Mouse (Mus musculus): ENCODE measurements around the gene Lbh. TPM values are rescaled to one million over a fixed set of nuclear protein-coding genes. Genes with fewer than 3 reads are reported as not detected.
A peak's percentile ranks its signal among the peaks of the same experiment; 100 is the strongest.

The Lbh gene
- total and polyA plus RNA-seq, 2 experiments from 2014 or later: 4.6 to 79.4 TPM

GRCm38 (mm10) chr17:72924295-72924694 is 6.2 kb downstream of the Lbh start:
- no peak overlapping the region for H3K4me2 ChIP-seq (ENCODE audit: low read depth, low read length)

GRCm38 (mm10) chr17:72925111-72925510 is 7.0 kb downstream of the Lbh start:
- Histone ChIP-seq H3K9ac (replicated peaks; ENCODE audit: low read length) (no peak overlapping the region), H3K36me3 (ENCODE audit: insufficient read depth, low read length) (peaks cover 11% of the 10 kb centered on the region; the same call in 1 of the 2 replicates), H3K4me2 (ENCODE audit: low read depth, low read length) (no peak overlapping the region), H3K4me3 (ENCODE audit: low read length) (no peak overlapping the region), H3K27ac (peak overlapping the region; percentile 78), H3K4me1 (ENCODE audit: insufficient read depth, low read length) (peaks cover 45% of the 10 kb centered on the region; the same call in 1 of the 2 replicates), H3K27me3 (ENCODE audit: insufficient read depth, low read length) (no peaks in the 10 kb centered on the region), H3K9me3 (ENCODE audit: low read length) (no peaks in the 10 kb centered on the region)
- no peak for ATAC-seq
- WGBS: 71% methylated on average over 6 of the region's 6 CpGs
- no peak for DNase-seq (ENCODE audit: low spot score)
- TF ChIP-seq CTCF (IDR thresholded peaks at IDR 0.05; ENCODE audit: low read depth): no peak

More at GRCm38 (mm10) chr17:72924295-72924694, 6.2 kb downstream of the Lbh start:
- TF ChIP-seq CTCF (IDR thresholded peaks at IDR 0.05; ENCODE audit: low read depth): no peak
- Histone ChIP-seq H3K9me3 (ENCODE audit: low read length) (no peaks in the 10 kb centered on the region), H3K27ac (no peak overlapping the region), H3K27me3 (ENCODE audit: insufficient read depth, low read length) (no peaks in the 10 kb centered on the region), H3K36me3 (ENCODE audit: insufficient read depth, low read length) (peaks cover 9% of the 10 kb centered on the region; the same call in 1 of the 2 replicates), H3K4me3 (ENCODE audit: low read length) (no peak overlapping the region), H3K9ac (replicated peaks; ENCODE audit: low read length) (no peak overlapping the region), H3K4me1 (ENCODE audit: insufficient read depth, low read length) (peaks cover 45% of the 10 kb centered on the region; the same call in 1 of the 2 replicates)
- ATAC-seq (no peak), DNase-seq (ENCODE audit: low spot score) (no peak)
- 58% methylated on average over 8 of the region's 8 CpGs for WGBS

GRCm38 (mm10) chr17:72925804-72926617 is 7.9 kb downstream of the Lbh start:
- 0 out of 2 replicates have a peak overlapping the region, but pooled peaks have one; percentile 17 for H3K9ac ChIP-seq (replicated peaks; ENCODE audit: low read length)
- H3K4me1 ChIP-seq (ENCODE audit: insufficient read depth, low read length): peaks cover 36% of the 10 kb centered on the region; the same call in 1 of the 2 replicates
- no peak overlapping the region for H3K4me3 ChIP-seq (ENCODE audit: low read length)
- H3K36me3 ChIP-seq (ENCODE audit: insufficient read depth, low read length): peaks cover 11% of the 10 kb centered on the region; the same call in 1 of the 2 replicates
- H3K27me3 ChIP-seq (ENCODE audit: insufficient read depth, low read length): no peaks in the 10 kb centered on the region
- H3K9me3 ChIP-seq (ENCODE audit: low read length): no peaks in the 10 kb centered on the region
- H3K4me2 ChIP-seq (ENCODE audit: low read depth, low read length): peak overlapping the region; percentile 21; the same call in 1 of the 2 replicates
- no peak; the same call in 1 of the 2 replicates for TF ChIP-seq CTCF (IDR thresholded peaks at IDR 0.05; ENCODE audit: low read depth)
- H3K27ac ChIP-seq: peak overlapping the region; percentile 78
- ATAC-seq (peak; percentile 97), DNase-seq (ENCODE audit: low spot score) (peak; percentile 87)
- 16% methylated on average over 12 of the region's 12 CpGs for WGBS

- peak overlapping the region; percentile 78; the same call in 1 of the 2 replicates for H3K27ac ChIP-seq
- no peak overlapping the region for H3K9ac ChIP-seq (replicated peaks; ENCODE audit: low read length)
- H3K27me3 ChIP-seq (ENCODE audit: insufficient read depth, low read length): no peaks in the 10 kb centered on the region
- DNase-seq (ENCODE audit: low spot score) (no peak), ATAC-seq (no peak)
- TF ChIP-seq CTCF (IDR thresholded peaks at IDR 0.05; ENCODE audit: low read depth): no peak
- H3K4me2 ChIP-seq (ENCODE audit: low read depth, low read length): no peak overlapping the region
- WGBS: 84% methylated on average over 8 of the region's 8 CpGs
- H3K36me3 ChIP-seq (ENCODE audit: insufficient read depth, low read length): peaks cover 11% of the 10 kb centered on the region; the same call in 1 of the 2 replicates
- peaks cover 28% of the 10 kb centered on the region; the same call in 1 of the 2 replicates for H3K4me1 ChIP-seq (ENCODE audit: insufficient read depth, low read length)
- no peaks in the 10 kb centered on the region for H3K9me3 ChIP-seq (ENCODE audit: low read length)
- no peak overlapping the region for H3K4me3 ChIP-seq (ENCODE audit: low read length)
Observed at GRCm38 (mm10) chr17:72926994-72927393, 8.9 kb downstream of the Lbh start.

- Histone ChIP-seq H3K9me3 (ENCODE audit: low read length) (no peaks in the 10 kb centered on the region), H3K27me3 (ENCODE audit: insufficient read depth, low read length) (no peaks in the 10 kb centered on the region), H3K27ac (no peak overlapping the region), H3K9ac (replicated peaks; ENCODE audit: low read length) (no peak overlapping the region), H3K4me2 (ENCODE audit: low read depth, low read length) (no peak overlapping the region), H3K4me3 (ENCODE audit: low read length) (no peak overlapping the region), H3K36me3 (ENCODE audit: insufficient read depth, low read length) (peaks cover 4% of the 10 kb centered on the region; the same call in 1 of the 2 replicates), H3K4me1 (ENCODE audit: insufficient read depth, low read length) (0 out of 2 replicates have a peak, but pooled peaks cover 10% of the 10 kb centered on the region)
- no peak for TF ChIP-seq CTCF (IDR thresholded peaks at IDR 0.05; ENCODE audit: low read depth)
- no peak for DNase-seq (ENCODE audit: low spot score)
- no peak for ATAC-seq
- WGBS: 95% methylated on average over 4 of the region's 4 CpGs
Observed at GRCm38 (mm10) chr17:72933116-72933515, 15.0 kb downstream of the Lbh start.

GRCm38 (mm10) chr17:72934146-72934545 is 16.0 kb downstream of the Lbh start:
- no peak for DNase-seq (ENCODE audit: low spot score)
- H3K9ac ChIP-seq (replicated peaks; ENCODE audit: low read length): no peak overlapping the region
- no peaks in the 10 kb centered on the region for H3K27me3 ChIP-seq (ENCODE audit: insufficient read depth, low read length)
- no peaks in the 10 kb centered on the region for H3K9me3 ChIP-seq (ENCODE audit: low read length)
- H3K4me3 ChIP-seq (ENCODE audit: low read length): no peak overlapping the region
- no peak overlapping the region for H3K4me2 ChIP-seq (ENCODE audit: low read depth, low read length)
- 55% methylated on average over 2 of the region's 2 CpGs for WGBS
- H3K4me1 ChIP-seq (ENCODE audit: insufficient read depth, low read length): 0 out of 2 replicates have a peak, but pooled peaks cover 10% of the 10 kb centered on the region
- no peak overlapping the region for H3K27ac ChIP-seq
- peaks cover 4% of the 10 kb centered on the region; the same call in 1 of the 2 replicates for H3K36me3 ChIP-seq (ENCODE audit: insufficient read depth, low read length)
- ATAC-seq: no peak
- TF ChIP-seq CTCF (IDR thresholded peaks at IDR 0.05; ENCODE audit: low read depth): no peak

Data from hindbrain, postnatal 0 days (tissue).